Mouse (Mus musculus) ES-Bruce4 (cell line): Measurements from ENCODE around the gene Itln1.

Source experiments
- EP300 ChIP-seq: IDR thresholded peaks from 2 replicates; pipeline ENCODE4 v1.6.1; 2011; ENCODE audit warnings: low read depth, low read length; ENCODE audit not compliant: insufficient read depth
- POLR2A ChIP-seq: IDR thresholded peaks from one replicate; pipeline ENCODE4 v1.8.1; 2011; ENCODE audit warnings: low read length; ENCODE audit not compliant: insufficient read depth

GRCm38 (mm10) chr1:171471452-171471851 is 63.6 kb downstream of the Itln1 start:
- TF ChIP-seq POLR2A (no peak), EP300 (no peak)
